Mouse (Mus musculus) stomach, embryonic 16.5 days (tissue): ENCODE measurements around the gene Agap1. TPM values are rescaled to one million over a fixed set of nuclear protein-coding genes. Genes with fewer than 3 reads are reported as not detected.
A peak's percentile ranks its signal among the peaks of the same experiment; 100 is the strongest.

ENCODE experiments used
- ATAC-seq: fragments of 200-750 bp; cut with Nextera tagmentation; 2 replicates; pipeline ENCODE4 v1.8.0; 2017; ENCODE audit warnings: moderate number of reproducible peaks, moderate TSS enrichment; ENCODE audit not compliant: insufficient read depth, low FRiP score
- H3K27ac ChIP-seq: fragments of 300-500 bp; sonication (generic); 2 replicates; pipeline ENCODE4 v1.5.1; 2014; ENCODE audit warnings: low read length
- H3K27me3 ChIP-seq: fragments of 300-500 bp; sonication (generic); 2 replicates; pipeline ENCODE4 v1.6.1; 2014; ENCODE audit warnings: low read length, control low read depth, mixed read lengths; ENCODE audit not compliant: control insufficient read depth, insufficient read depth
- H3K36me3 ChIP-seq: fragments of 300-500 bp; sonication (generic); 2 replicates; pipeline ENCODE4 v1.6.1; 2014; ENCODE audit warnings: low read length; ENCODE audit not compliant: control insufficient read depth, insufficient read depth
- H3K4me1 ChIP-seq: fragments of 300-500 bp; sonication (generic); 2 replicates; pipeline ENCODE4 v1.6.1; 2014; ENCODE audit warnings: low read length, control low read depth, mixed read lengths; ENCODE audit not compliant: control insufficient read depth, insufficient read depth
- H3K4me2 ChIP-seq: fragments of 300-500 bp; sonication (generic); 2 replicates; pipeline ENCODE4 v1.6.1; 2014; ENCODE audit warnings: low read depth, low read length, mixed read lengths
- H3K4me3 ChIP-seq: fragments of 300-500 bp; sonication (generic); replicated peaks from 2 replicates; pipeline ENCODE4 v1.5.1; 2014; ENCODE audit warnings: mild to moderate bottlenecking, low read length
- H3K9ac ChIP-seq: fragments of 300-500 bp; sonication (generic); 2 replicates; pipeline ENCODE4 v1.6.1; 2014; ENCODE audit warnings: low read length
- H3K9me3 ChIP-seq: fragments of 300-500 bp; sonication (generic); replicated peaks from 2 replicates; pipeline ENCODE4 v1.6.1; 2016; ENCODE audit warnings: low read length, control low read depth; ENCODE audit not compliant: control insufficient read depth
- WGBS: fragments of 180-500 bp; shearing (Covaris S2); extraction: QIAGEN DNeasy Blood & Tissue Kit; methylation state at CpG from one replicate; pipeline ENCODE4 v1.1.7; 2014; 5-methylcytosine and 5-hydroxymethylcytosine counted together
- polyA plus RNA-seq: library from polyadenylated mRNA; unstranded; fragments of >200 nt; fragmentation: Nextera tagmentation; extraction: Ambion mirVana; gene quantifications from 2 replicates; pipeline ENCODE4 v1.2.1, GENCODE M21; 2015

Agap1 gene
- polyA plus RNA-seq, 1 experiment from 2014 or later, result 5.8 TPM

DNA sequence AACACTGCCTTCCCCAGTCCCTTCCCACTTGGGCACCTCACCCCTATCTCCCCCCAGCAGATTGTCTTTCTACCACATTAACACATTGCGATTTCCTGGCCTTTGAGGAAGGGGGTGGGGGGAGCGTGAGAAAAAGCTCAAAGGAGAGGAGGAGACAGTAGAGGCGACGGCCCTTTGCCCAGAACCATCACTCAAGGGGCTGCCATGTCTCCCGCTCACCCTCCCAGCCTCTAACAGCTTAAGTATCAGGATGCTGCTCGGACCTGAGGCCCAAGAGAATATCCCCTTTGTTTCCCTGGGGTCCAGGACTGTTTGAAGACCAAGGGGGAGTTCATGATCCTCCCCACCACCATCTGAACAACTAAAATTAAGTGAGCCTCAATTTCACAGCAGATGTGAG, 474.6 kb downstream of the Agap1 start:
- Histone ChIP-seq H3K9ac (no peak overlapping the region), H3K27ac (no peak overlapping the region), H3K4me1 (peaks cover 17% of the 10 kb centered on the region; the same call in 1 of the 2 replicates), H3K27me3 (peaks cover 91% of the 10 kb centered on the region), H3K4me3 (0 out of 2 replicates have a peak overlapping the region, but pooled peaks have one; percentile 0), H3K36me3 (no peaks in the 10 kb centered on the region), H3K9me3 (no peaks in the 10 kb centered on the region), H3K4me2 (no peak overlapping the region)
- ATAC-seq, result no peak
- WGBS, result 5% methylated on average over 6 of the region's 6 CpGs

- under 1% methylated on average over 54 of the region's 55 CpGs for WGBS
- H3K4me3 ChIP-seq, result peak overlapping the region; percentile 49
- no peaks in the 10 kb centered on the region for H3K9me3 ChIP-seq
- peak overlapping the region; percentile 88 for H3K4me2 ChIP-seq
- peaks cover 17% of the 10 kb centered on the region; the same call in 1 of the 2 replicates for H3K4me1 ChIP-seq
- no peak overlapping the region for H3K27ac ChIP-seq
- peaks cover 88% of the 10 kb centered on the region for H3K27me3 ChIP-seq
- H3K36me3 ChIP-seq, result no peaks in the 10 kb centered on the region
- ATAC-seq, result no peak
- peak overlapping the region; percentile 19; the same call in 1 of the 2 replicates for H3K9ac ChIP-seq
These were observed 475.3 kb downstream of the Agap1 start for GRCm38 (mm10) chr1:89929721-89930505.

DNA sequence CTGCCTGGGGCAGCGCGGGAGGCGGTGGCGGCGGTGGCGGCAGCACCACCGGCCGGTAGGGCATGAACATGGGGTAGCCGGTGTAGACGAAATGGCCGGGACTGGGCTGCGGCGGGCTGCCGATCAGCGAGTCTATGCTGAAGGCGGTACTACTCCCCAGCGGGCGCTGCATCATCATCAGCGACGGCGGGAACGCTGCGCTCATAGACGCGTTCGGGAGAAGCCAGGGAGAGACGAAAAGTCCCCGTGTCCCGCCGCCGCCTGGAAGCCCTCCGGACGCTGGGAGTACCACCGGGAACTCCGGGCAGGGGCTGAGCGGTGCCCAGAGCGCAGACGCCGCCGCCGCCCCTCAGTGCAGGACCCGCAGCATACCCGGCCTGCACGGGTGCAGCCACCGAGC, 475.9 kb downstream of the Agap1 start:
- H3K4me2 ChIP-seq, result peak overlapping the region; percentile 88
- ATAC-seq, result no peak
- no peaks in the 10 kb centered on the region for H3K36me3 ChIP-seq
- H3K4me3 ChIP-seq, result peak overlapping the region; percentile 49
- H3K27ac ChIP-seq, result no peak overlapping the region
- H3K4me1 ChIP-seq, result peaks cover 20% of the 10 kb centered on the region; the same call in 1 of the 2 replicates
- WGBS, result under 1% methylated on average over 45 of the region's 45 CpGs
- H3K27me3 ChIP-seq, result peaks cover 85% of the 10 kb centered on the region
- peak overlapping the region; percentile 19; the same call in 1 of the 2 replicates for H3K9ac ChIP-seq
- no peaks in the 10 kb centered on the region for H3K9me3 ChIP-seq

GRCm38 (mm10) chr1:89931120-89931519, 476.5 kb downstream of the Agap1 start, which contains the start of gene Gbx2:
Gene Gbx2, minus strand, starts transcription at chr1:89931179.
- H3K9ac ChIP-seq, result peak within 1 kb of the TSS; percentile 19; the same call in 1 of the 2 replicates
- H3K27me3 ChIP-seq, result peaks cover 85% of the 10 kb centered on the region
- H3K4me3 ChIP-seq, result peak within 1 kb of the TSS; percentile 49
- no peaks in the 10 kb centered on the region for H3K9me3 ChIP-seq
- H3K27ac ChIP-seq, result no peak within 1 kb of the TSS
- peaks cover 20% of the 10 kb centered on the region; the same call in 1 of the 2 replicates for H3K4me1 ChIP-seq
- H3K36me3 ChIP-seq, result no peaks in the 10 kb centered on the region
- WGBS, result under 1% methylated on average over 33 of the region's 33 CpGs
- peak within 1 kb of the TSS; percentile 88 for H3K4me2 ChIP-seq
- ATAC-seq, result peak; percentile 68

DNA sequence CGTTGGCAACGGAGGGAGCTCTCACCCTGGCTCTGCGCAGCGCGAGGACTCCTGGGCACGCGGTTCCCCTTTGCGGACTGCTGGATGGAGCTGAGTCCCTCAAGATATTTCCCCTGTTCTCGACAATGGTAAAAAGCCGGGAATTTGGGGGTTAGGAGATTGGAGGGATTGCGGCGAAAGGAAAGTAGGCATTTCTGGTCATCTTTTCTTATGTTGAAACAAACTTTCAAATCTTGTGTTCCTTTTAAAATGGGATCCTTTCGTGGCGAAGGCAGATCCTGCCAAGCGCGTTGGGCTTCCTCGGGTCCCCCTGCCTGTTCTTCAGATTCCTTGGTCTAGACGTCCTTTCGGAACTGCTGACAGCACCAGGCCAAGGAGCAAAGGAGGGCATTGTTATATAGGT, 477.4 kb downstream of the Agap1 start:
- Histone ChIP-seq H3K4me2 (no peak overlapping the region), H3K27me3 (peaks cover 85% of the 10 kb centered on the region)
- 5% methylated on average over 19 of the region's 19 CpGs for WGBS

DNA sequence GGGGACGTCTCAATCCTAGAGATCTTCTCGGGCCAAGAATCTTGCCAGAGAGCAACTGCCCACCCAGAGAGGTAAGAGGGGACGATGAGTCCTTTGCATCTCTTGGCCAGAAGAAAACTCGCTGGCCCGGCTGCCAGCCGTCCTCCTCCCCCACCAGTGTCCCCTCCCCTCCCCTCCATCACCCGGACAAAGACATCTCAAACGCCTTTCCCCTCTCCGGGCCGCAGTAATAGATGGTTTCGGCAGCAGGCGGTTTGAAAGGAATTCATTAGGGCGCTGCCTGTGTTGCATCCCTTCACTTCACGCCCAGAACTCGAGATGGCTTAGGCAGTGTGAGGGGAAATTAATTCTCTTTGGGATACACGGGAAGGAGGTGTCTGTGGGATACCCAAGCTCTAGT, 478.0 kb downstream of the Agap1 start:
- no peak for ATAC-seq
- H3K4me1 ChIP-seq, result peaks cover 16% of the 10 kb centered on the region; the same call in 1 of the 2 replicates
- no peak overlapping the region for H3K4me2 ChIP-seq
- no peaks in the 10 kb centered on the region for H3K36me3 ChIP-seq
- no peak overlapping the region for H3K9ac ChIP-seq
- 8% methylated on average over 16 of the region's 16 CpGs for WGBS
- no peak overlapping the region for H3K4me3 ChIP-seq
- H3K27ac ChIP-seq, result no peak overlapping the region
- H3K27me3 ChIP-seq, result peaks cover 86% of the 10 kb centered on the region
- no peaks in the 10 kb centered on the region for H3K9me3 ChIP-seq

More for the DNA sequence above, 477.4 kb downstream of the Agap1 start:
- Histone ChIP-seq H3K36me3 (no peaks in the 10 kb centered on the region), H3K9ac (no peak overlapping the region), H3K9me3 (no peaks in the 10 kb centered on the region), H3K4me3 (no peak overlapping the region), H3K4me1 (peaks cover 20% of the 10 kb centered on the region; the same call in 1 of the 2 replicates), H3K27ac (no peak overlapping the region)
- no peak for ATAC-seq

DNA sequence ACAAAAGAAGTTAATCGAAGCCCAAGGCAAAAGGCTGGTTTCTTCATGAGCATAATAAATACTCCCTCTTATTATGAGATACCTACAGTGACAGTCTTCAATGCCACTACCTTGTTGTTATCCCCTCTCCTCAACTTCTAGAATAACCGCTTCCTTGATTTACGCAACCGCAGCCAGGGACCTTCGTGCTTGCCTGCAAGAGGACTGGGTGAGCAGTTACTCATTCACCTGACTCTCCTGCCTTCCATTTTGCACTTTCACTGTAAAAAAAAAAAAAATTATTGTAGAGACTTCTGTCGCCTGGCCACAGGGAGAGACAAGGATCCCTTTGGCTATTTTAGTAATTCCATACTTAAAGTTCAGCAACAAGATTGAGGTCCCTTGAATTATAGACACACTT, 478.4 kb downstream of the Agap1 start:
- no peak overlapping the region for H3K9ac ChIP-seq
- no peak overlapping the region for H3K4me2 ChIP-seq
- peaks cover 86% of the 10 kb centered on the region for H3K27me3 ChIP-seq
- 13% methylated on average over 6 of the region's 6 CpGs for WGBS
- H3K4me1 ChIP-seq, result peaks cover 16% of the 10 kb centered on the region; the same call in 1 of the 2 replicates
- H3K36me3 ChIP-seq, result no peaks in the 10 kb centered on the region
- H3K9me3 ChIP-seq, result no peaks in the 10 kb centered on the region
- no peak overlapping the region for H3K4me3 ChIP-seq
- no peak overlapping the region for H3K27ac ChIP-seq
- no peak for ATAC-seq

DNA sequence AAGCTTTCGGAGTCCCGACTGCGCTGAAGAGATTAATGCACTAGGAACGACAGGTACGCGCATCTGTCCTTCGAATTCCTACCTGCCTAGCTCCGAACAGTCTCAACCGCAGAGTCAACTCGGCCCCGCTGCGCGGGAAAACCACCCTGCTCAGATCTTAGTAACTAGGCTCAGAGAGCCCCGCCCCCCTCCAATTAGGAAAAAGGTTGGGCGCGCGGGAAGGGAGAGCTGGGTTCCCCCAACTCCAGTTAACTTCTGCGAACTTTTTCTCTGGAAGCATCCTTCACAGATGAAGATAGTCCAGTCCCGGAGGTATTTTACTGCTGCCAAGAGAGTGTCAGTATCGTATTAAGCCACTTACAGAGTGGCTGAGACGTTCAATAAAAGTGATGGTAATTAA, 479.2 kb downstream of the Agap1 start:
- Histone ChIP-seq H3K36me3 (no peaks in the 10 kb centered on the region), H3K4me3 (no peak overlapping the region), H3K9ac (no peak overlapping the region), H3K4me1 (peaks cover 16% of the 10 kb centered on the region; the same call in 1 of the 2 replicates), H3K4me2 (no peak overlapping the region), H3K9me3 (no peaks in the 10 kb centered on the region), H3K27ac (no peak overlapping the region), H3K27me3 (peaks cover 85% of the 10 kb centered on the region)
- ATAC-seq, result no peak
- 12% methylated on average over 21 of the region's 21 CpGs for WGBS
